Mouse (Mus musculus): Measurements from ENCODE around the gene Pitpnc1. TPM values are rescaled to one million over a fixed set of nuclear protein-coding genes. Genes with fewer than 3 reads are reported as not detected.

Gene Pitpnc1
- polyA plus RNA-seq, 1 experiment from 2014 or later = 16.2 TPM

DNA sequence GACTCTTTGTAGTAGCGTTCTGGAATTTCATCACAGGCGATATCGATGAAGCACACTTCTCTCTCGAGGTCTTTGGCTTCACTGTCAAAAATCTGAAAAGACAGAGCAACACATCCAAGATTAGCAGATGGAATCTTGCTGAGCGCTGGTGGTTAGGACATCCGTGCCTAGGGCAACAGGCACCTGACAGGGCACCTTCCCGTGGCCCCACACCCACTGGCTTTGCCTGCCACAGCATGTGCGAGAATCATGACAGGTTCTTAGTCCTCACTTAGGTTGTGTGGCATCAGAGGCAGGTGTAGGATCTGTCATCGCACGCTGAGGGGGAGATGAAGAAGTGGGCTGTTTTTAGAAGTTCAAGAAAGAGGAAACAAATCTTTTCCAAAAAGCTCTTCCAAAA is 218.5 kb downstream of the Pitpnc1 start:
- no peak for DNase-seq
- Histone ChIP-seq H3K9ac (no peak overlapping the region), H3K4me1 (ENCODE audit: insufficient read depth) (no peaks in the 10 kb centered on the region), H3K36me3 (ENCODE audit: insufficient read depth) (peaks cover 5% of the 10 kb centered on the region; the same call in 1 of the 2 replicates), H3K9me3 (ENCODE audit: low read depth, low read length) (no peaks in the 10 kb centered on the region), H3K4me3 (ENCODE audit: low read depth, low read length) (no peak overlapping the region), H3K27ac (ENCODE audit: low read depth) (no peak overlapping the region), H3K4me2 (no peak overlapping the region), H3K27me3 (ENCODE audit: insufficient read depth, low read length) (no peaks in the 10 kb centered on the region)
- ATAC-seq (ENCODE audit: insufficient read depth) = no peak
- no peak for TF ChIP-seq CTCF (IDR thresholded peaks at IDR 0.05; ENCODE audit: low read depth)
- 91% methylated on average over 10 of the region's 10 CpGs for WGBS

DNA sequence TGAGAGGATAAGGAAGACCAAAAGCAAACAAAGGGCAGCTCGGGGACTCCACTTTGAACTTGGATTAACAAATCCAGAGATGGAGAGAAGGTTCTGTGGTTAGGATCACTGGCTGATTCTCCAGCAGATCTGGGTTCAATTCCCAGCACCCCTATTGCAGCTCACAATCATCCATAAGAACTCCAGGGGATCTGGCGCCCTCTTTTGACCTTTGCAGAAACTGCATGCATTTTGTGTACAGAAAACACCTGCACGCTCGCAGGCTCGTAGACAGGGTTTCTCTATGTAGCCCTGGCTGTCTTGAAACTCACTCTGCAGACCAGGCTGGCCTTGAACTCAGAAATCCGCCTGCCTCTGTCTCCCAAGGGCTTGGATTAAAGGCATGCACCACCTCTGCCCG is 219.0 kb downstream of the Pitpnc1 start:
- DNase-seq (peak; percentile 18), ATAC-seq (ENCODE audit: insufficient read depth) (no peak)
- H3K27me3 ChIP-seq (ENCODE audit: insufficient read depth, low read length) = no peaks in the 10 kb centered on the region
- TF ChIP-seq CTCF (IDR thresholded peaks at IDR 0.05; ENCODE audit: low read depth) = no peak
- H3K27ac ChIP-seq (ENCODE audit: low read depth) = no peak overlapping the region
- no peaks in the 10 kb centered on the region for H3K4me1 ChIP-seq (ENCODE audit: insufficient read depth)
- no peaks in the 10 kb centered on the region for H3K9me3 ChIP-seq (ENCODE audit: low read depth, low read length)
- no peak overlapping the region for H3K4me3 ChIP-seq (ENCODE audit: low read depth, low read length)
- H3K9ac ChIP-seq = no peak overlapping the region
- H3K36me3 ChIP-seq (ENCODE audit: insufficient read depth) = peaks cover 5% of the 10 kb centered on the region; the same call in 1 of the 2 replicates
- H3K4me2 ChIP-seq = no peak overlapping the region
- WGBS = 86% methylated on average over 7 of the region's 7 CpGs

DNA sequence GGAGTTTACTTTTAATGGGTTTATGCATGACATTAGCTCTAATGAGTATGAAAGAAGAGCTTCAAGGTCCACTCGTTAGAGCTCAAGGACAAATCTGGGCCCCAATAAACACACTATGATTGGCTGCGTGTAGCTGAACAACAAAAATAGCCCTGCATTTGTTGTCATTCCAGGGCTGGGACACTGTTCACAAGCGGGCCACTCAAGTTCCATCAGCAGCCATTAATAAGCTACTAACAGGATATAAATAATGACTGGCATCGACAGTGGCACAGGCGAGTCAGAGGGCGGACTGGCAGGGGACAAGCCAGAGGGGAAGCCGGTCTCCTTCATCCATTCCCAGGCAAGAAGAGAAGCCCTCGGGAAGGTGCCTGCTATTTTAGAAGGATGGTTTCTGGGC is 219.6 kb downstream of the Pitpnc1 start:
- no peaks in the 10 kb centered on the region for H3K27me3 ChIP-seq (ENCODE audit: insufficient read depth, low read length)
- ATAC-seq (ENCODE audit: insufficient read depth) (no peak), DNase-seq (no peak)
- H3K9ac ChIP-seq = no peak overlapping the region
- H3K4me3 ChIP-seq (ENCODE audit: low read depth, low read length) = no peak overlapping the region
- WGBS = 90% methylated on average over 8 of the region's 8 CpGs
- peaks cover 5% of the 10 kb centered on the region; the same call in 1 of the 2 replicates for H3K36me3 ChIP-seq (ENCODE audit: insufficient read depth)
- H3K4me2 ChIP-seq = no peak overlapping the region
- H3K9me3 ChIP-seq (ENCODE audit: low read depth, low read length) = no peaks in the 10 kb centered on the region
- no peaks in the 10 kb centered on the region for H3K4me1 ChIP-seq (ENCODE audit: insufficient read depth)
- no peak for TF ChIP-seq CTCF (IDR thresholded peaks at IDR 0.05; ENCODE audit: low read depth)
- H3K27ac ChIP-seq (ENCODE audit: low read depth) = no peak overlapping the region

DNA sequence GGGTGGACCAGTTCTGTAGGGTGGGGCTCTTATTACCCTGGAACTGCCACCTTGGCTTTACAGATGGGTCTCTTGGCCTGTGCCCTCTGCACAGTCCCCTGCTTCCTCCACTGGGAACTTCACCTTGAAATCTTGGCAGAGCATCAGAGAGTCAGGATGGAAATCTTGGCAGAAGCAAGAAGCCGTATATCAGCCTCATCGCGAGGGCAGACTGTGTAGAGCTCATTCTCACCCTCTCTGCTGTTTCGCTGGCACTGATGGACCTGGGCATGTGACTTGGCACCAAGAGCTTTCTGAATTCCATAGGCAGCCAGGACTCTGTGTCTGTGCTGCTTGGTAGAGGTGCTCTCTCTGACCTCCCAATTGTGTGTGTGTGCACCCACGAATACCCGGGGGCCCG is 221.7 kb downstream of the Pitpnc1 start:
- H3K4me3 ChIP-seq (ENCODE audit: low read depth, low read length) = no peak overlapping the region
- no peak for ATAC-seq (ENCODE audit: insufficient read depth)
- no peaks in the 10 kb centered on the region for H3K9me3 ChIP-seq (ENCODE audit: low read depth, low read length)
- 88% methylated on average over 7 of the region's 7 CpGs for WGBS
- TF ChIP-seq CTCF (IDR thresholded peaks at IDR 0.05; ENCODE audit: low read depth) = no peak
- H3K9ac ChIP-seq = no peak overlapping the region
- H3K4me1 ChIP-seq (ENCODE audit: insufficient read depth) = no peaks in the 10 kb centered on the region
- H3K4me2 ChIP-seq = no peak overlapping the region
- no peaks in the 10 kb centered on the region for H3K27me3 ChIP-seq (ENCODE audit: insufficient read depth, low read length)
- no peak for DNase-seq
- H3K27ac ChIP-seq (ENCODE audit: low read depth) = no peak overlapping the region
- peaks cover 5% of the 10 kb centered on the region; the same call in 1 of the 2 replicates for H3K36me3 ChIP-seq (ENCODE audit: insufficient read depth)

DNA sequence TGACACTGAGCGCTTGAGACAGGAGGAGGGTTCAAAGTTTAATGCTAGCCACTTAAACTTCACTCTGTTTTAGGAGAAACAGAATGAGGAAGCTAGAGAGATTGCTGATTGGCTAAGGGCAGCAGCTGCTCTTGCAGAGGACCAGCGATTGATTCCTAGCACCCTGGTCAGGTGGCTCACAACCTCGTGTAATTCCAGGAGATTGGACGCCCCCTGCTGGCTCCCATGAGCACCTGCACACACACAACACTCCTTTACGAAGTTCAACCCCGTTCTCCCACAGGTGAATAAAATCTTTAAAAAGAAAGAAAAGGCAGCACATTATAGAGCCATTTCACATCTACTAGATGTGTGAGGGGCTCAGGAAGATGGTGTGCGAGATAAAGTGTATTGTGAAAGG is 224.8 kb downstream of the Pitpnc1 start:
- Histone ChIP-seq H3K4me2 (no peak overlapping the region), H3K9me3 (ENCODE audit: low read depth, low read length) (no peaks in the 10 kb centered on the region), H3K4me1 (ENCODE audit: insufficient read depth) (no peaks in the 10 kb centered on the region), H3K9ac (no peak overlapping the region), H3K36me3 (ENCODE audit: insufficient read depth) (no peaks in the 10 kb centered on the region), H3K27ac (ENCODE audit: low read depth) (no peak overlapping the region), H3K4me3 (ENCODE audit: low read depth, low read length) (no peak overlapping the region), H3K27me3 (ENCODE audit: insufficient read depth, low read length) (no peaks in the 10 kb centered on the region)
- ATAC-seq (ENCODE audit: insufficient read depth) (no peak), DNase-seq (no peak)
- WGBS = 90% methylated on average over 7 of the region's 7 CpGs
- TF ChIP-seq CTCF (IDR thresholded peaks at IDR 0.05; ENCODE audit: low read depth) = no peak

DNA sequence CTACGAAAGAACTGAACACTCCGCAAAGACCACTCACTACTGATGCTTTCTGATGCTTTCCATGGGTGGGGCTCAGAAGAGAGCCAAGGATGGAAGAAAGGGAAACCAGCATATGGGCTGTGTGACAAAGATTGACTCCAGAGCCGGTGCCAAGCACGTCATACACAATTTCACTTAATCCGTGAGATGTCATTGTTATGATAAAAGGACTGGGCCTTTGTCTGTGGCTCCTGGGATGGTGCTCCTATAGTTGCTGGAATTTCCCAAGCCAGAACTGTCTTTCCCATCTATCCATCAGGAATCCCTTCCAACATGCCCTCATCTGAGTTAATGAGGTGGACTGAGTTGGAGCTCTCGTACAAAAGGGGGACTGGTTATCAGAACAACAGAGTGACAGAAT is 227.4 kb downstream of the Pitpnc1 start:
- 79% methylated on average over 6 of the region's 6 CpGs for WGBS
- no peak overlapping the region for H3K4me2 ChIP-seq
- no peak for TF ChIP-seq CTCF (IDR thresholded peaks at IDR 0.05; ENCODE audit: low read depth)

DNA sequence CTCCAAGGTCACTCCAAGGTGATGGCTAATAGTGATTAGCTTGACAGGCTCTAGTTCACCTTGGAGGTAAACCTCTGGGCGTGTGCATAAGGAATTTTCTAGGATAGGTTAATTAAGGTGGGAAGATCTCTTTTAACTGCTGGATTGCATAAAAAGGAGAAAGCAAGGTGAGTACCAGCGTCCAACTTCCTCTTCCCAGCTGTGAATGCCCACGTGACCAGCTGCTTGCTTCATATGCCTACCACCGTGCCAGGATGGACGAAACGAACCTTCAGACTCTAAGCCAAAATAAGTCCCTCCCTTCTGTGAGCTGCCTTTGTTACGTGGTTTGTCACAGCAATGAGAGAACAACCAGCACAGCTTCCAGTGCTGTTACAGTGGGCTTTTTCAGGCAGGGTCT is 228.8 kb downstream of the Pitpnc1 start:
- WGBS = 85% methylated on average over 7 of the region's 7 CpGs
- no peaks in the 10 kb centered on the region for H3K27me3 ChIP-seq (ENCODE audit: insufficient read depth, low read length)
- no peak overlapping the region for H3K4me3 ChIP-seq (ENCODE audit: low read depth, low read length)
- no peaks in the 10 kb centered on the region for H3K36me3 ChIP-seq (ENCODE audit: insufficient read depth)
- no peak for TF ChIP-seq CTCF (IDR thresholded peaks at IDR 0.05; ENCODE audit: low read depth)
- H3K4me1 ChIP-seq (ENCODE audit: insufficient read depth) = no peaks in the 10 kb centered on the region
- DNase-seq (no peak), ATAC-seq (ENCODE audit: insufficient read depth) (no peak)
- H3K9ac ChIP-seq = no peak overlapping the region
- no peak overlapping the region for H3K4me2 ChIP-seq
- H3K9me3 ChIP-seq (ENCODE audit: low read depth, low read length) = no peaks in the 10 kb centered on the region
- no peak overlapping the region for H3K27ac ChIP-seq (ENCODE audit: low read depth)

More for the DNA sequence above, 227.4 kb downstream of the Pitpnc1 start:
- DNase-seq (no peak), ATAC-seq (ENCODE audit: insufficient read depth) (no peak)
- Histone ChIP-seq H3K9me3 (ENCODE audit: low read depth, low read length) (no peaks in the 10 kb centered on the region), H3K27me3 (ENCODE audit: insufficient read depth, low read length) (no peaks in the 10 kb centered on the region), H3K4me1 (ENCODE audit: insufficient read depth) (no peaks in the 10 kb centered on the region), H3K4me3 (ENCODE audit: low read depth, low read length) (no peak overlapping the region), H3K27ac (ENCODE audit: low read depth) (no peak overlapping the region), H3K36me3 (ENCODE audit: insufficient read depth) (no peaks in the 10 kb centered on the region), H3K9ac (no peak overlapping the region)

DNA sequence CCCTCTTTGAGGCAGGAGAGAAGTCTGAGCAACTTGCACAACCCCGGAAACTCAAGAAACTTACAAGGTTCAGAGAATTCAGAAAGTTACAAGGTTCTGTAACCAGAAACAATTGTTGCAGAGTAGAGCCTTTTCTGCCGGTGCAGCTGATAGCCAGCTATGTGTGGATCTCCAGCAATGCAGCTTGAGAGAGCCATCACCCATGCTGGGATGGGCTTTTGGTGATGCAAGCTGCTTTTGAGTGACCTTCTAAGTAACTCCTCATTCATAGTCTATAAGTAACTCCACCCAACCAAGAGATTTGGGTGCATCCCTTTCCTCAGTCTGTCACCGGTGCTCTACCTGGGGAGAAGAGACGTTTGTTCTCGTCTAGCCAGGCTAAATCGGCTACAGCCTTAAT is 232.0 kb downstream of the Pitpnc1 start:
- ATAC-seq (ENCODE audit: insufficient read depth) = no peak
- H3K27me3 ChIP-seq (ENCODE audit: insufficient read depth, low read length) = no peaks in the 10 kb centered on the region
- no peak overlapping the region for H3K4me3 ChIP-seq (ENCODE audit: low read depth, low read length)

More for the DNA sequence above, 232.0 kb downstream of the Pitpnc1 start:
- H3K9ac ChIP-seq = no peak overlapping the region
- H3K36me3 ChIP-seq (ENCODE audit: insufficient read depth) = 0 out of 2 replicates have a peak, but pooled peaks cover under 1% of the 10 kb centered on the region
- H3K9me3 ChIP-seq (ENCODE audit: low read depth, low read length) = no peaks in the 10 kb centered on the region
- TF ChIP-seq CTCF (IDR thresholded peaks at IDR 0.05; ENCODE audit: low read depth) = no peak
- H3K4me1 ChIP-seq (ENCODE audit: insufficient read depth) = no peaks in the 10 kb centered on the region
- no peak overlapping the region for H3K27ac ChIP-seq (ENCODE audit: low read depth)
- WGBS = 93% methylated on average over 6 of the region's 6 CpGs
- no peak for DNase-seq
- no peak overlapping the region for H3K4me2 ChIP-seq

Data from lung, embryonic 14.5 days (tissue).